Mouse (Mus musculus): ENCODE measurements at regions not wholly inside any gene's neighbourhood (a gene's known extent, or its start where the extent isn't known, plus 50 kb on each side); places are given as distances from the start of the nearest gene placed in this dataset.
A peak's percentile ranks its signal among the peaks of the same experiment; 100 is the strongest.

DNA sequence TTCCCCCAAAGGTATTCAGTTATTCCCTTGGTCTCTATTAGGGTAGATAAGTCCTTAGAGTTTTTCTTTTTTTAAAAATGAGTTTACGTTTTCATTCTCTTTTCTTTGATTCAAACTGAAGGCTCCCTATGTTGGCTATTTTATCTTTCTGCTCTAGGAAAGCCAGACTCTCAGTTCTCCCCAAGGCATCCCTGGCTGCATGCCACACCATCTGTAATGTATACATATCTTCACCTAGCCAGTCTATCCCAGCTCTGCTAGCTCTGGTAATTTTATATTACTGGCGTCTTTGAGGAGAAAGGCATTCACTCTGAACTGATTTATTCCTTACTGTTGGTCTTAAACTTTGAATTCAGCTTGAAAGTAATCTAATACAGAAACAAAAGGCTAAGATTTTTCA lies 65.2 kb upstream of the Cabcoco1 start:
- no peak overlapping the region for H3K27ac ChIP-seq (ENCODE audit: low read depth, low read length)
- ATAC-seq, result no peak
- no peak overlapping the region for H3K9ac ChIP-seq (ENCODE audit: low read depth, low read length)
- no peaks in the 10 kb centered on the region for H3K27me3 ChIP-seq (replicated peaks; ENCODE audit: control insufficient read depth, insufficient read depth, low read length)
- WGBS, result 61% methylated on average over 2 of the region's 2 CpGs
- H3K4me1 ChIP-seq (replicated peaks; ENCODE audit: control insufficient read depth, insufficient read depth, low read length), result no peaks in the 10 kb centered on the region
- no peaks in the 10 kb centered on the region for H3K36me3 ChIP-seq (ENCODE audit: control insufficient read depth, insufficient read depth)
- no peak for TF ChIP-seq CTCF (IDR thresholded peaks at IDR 0.05; ENCODE audit: low read depth)
- no peak overlapping the region for H3K4me2 ChIP-seq (replicated peaks; ENCODE audit: low read depth)
- H3K4me3 ChIP-seq (ENCODE audit: low read depth, low read length), result no peak overlapping the region
- no peaks in the 10 kb centered on the region for H3K9me3 ChIP-seq (ENCODE audit: control insufficient read depth)

DNA sequence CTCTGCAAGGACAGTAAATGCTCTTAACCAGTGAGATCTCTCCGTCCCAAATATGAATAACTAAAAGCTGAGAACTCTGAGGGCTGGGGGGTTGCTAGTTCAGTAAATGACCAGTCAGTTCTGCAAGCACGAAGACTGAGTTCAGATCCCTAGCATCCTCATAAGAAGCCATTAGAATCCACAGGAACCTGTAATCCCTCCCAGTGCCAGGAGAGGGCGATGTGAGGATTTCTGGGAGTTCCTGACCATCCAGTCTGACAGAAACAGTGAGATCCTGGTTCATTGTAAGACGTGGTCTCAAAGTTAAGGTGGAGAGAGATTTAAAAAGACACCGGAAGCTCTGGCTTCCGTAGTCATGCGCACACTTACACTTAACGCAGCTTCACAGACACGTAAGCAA lies 70.2 kb upstream of the Cabcoco1 start:
- no peak overlapping the region for H3K9ac ChIP-seq (ENCODE audit: low read depth, low read length)
- H3K4me3 ChIP-seq (ENCODE audit: low read depth, low read length), result no peak overlapping the region
- no peak overlapping the region for H3K27ac ChIP-seq (ENCODE audit: low read depth, low read length)
- H3K4me2 ChIP-seq (replicated peaks; ENCODE audit: low read depth), result no peak overlapping the region
- no peaks in the 10 kb centered on the region for H3K27me3 ChIP-seq (replicated peaks; ENCODE audit: control insufficient read depth, insufficient read depth, low read length)
- no peak for ATAC-seq
- H3K9me3 ChIP-seq (ENCODE audit: control insufficient read depth), result no peaks in the 10 kb centered on the region
- TF ChIP-seq CTCF (IDR thresholded peaks at IDR 0.05; ENCODE audit: low read depth), result peak; percentile 50
- no peaks in the 10 kb centered on the region for H3K36me3 ChIP-seq (ENCODE audit: control insufficient read depth, insufficient read depth)
- WGBS, result 82% methylated on average over 9 of the region's 9 CpGs
- H3K4me1 ChIP-seq (replicated peaks; ENCODE audit: control insufficient read depth, insufficient read depth, low read length), result no peaks in the 10 kb centered on the region

DNA sequence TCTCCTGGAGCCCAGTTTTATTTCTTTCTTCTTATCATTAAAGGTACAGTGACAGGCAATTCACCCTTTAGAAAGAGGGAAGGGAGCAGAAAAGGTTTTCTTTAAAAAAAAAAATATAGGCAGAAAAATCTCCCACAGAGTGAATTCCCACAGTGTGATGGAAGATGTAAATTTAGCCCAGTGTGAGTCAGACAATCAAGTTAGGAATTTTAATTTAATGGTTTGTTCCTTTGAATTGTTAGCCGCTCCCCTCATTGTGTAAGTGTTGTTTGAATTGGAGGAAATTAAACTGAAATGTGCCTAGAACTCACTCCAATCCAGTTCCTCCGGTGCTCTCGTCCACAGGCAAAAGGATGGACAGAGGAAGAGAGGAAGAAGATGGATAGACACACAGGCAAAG lies 71.0 kb upstream of the Cabcoco1 start:
- Histone ChIP-seq H3K27ac (ENCODE audit: low read depth, low read length) (no peak overlapping the region), H3K4me3 (ENCODE audit: low read depth, low read length) (no peak overlapping the region), H3K9ac (ENCODE audit: low read depth, low read length) (no peak overlapping the region), H3K36me3 (ENCODE audit: control insufficient read depth, insufficient read depth) (no peaks in the 10 kb centered on the region), H3K4me1 (replicated peaks; ENCODE audit: control insufficient read depth, insufficient read depth, low read length) (no peaks in the 10 kb centered on the region), H3K27me3 (replicated peaks; ENCODE audit: control insufficient read depth, insufficient read depth, low read length) (no peaks in the 10 kb centered on the region), H3K4me2 (replicated peaks; ENCODE audit: low read depth) (no peak overlapping the region), H3K9me3 (ENCODE audit: control insufficient read depth) (no peaks in the 10 kb centered on the region)
- WGBS, result 84% methylated on average over 3 of the region's 3 CpGs
- no peak for TF ChIP-seq CTCF (IDR thresholded peaks at IDR 0.05; ENCODE audit: low read depth)
- no peak for ATAC-seq

DNA sequence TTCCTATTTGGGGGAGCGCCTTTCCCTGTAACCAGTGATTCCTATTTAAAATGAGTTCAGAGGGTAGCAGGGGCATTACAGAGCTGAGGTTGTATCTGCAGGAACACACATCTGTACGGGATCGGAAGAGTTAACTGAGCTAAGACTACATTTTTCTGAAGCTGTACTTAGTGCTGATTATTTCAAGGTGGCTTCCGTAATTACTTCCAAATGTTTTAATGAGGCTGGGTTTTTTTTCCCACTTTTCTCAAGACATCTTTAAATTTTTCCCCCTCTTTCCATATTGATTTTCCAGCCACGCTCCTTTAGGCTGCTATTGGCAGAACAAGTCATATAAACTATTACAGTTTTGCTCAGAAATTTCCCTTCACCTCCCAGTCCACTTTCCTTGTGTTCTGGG lies 82.1 kb upstream of the Cabcoco1 start:
- TF ChIP-seq CTCF (IDR thresholded peaks at IDR 0.05; ENCODE audit: low read depth), result no peak
- 93% methylated on average over 5 of the region's 5 CpGs for WGBS

DNA sequence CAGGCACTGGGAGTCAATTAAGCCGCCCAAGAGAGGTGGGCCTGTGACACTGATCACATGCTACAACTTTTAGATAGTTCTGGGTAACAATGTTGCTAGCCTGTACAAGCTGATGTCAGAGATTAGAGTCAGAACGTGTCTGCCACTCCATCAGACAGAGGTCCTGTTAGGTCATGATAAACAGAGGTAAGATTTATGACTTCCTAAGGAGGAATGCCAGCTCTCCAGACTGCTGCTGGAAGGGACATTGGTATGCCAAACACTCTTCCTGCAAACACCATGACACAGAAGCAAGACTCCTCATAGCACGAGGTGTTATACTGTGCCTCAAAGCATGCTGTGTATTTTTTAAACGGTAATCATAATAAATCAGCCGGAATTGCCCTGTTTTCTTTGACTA lies 83.6 kb upstream of the Cabcoco1 start:
- Histone ChIP-seq H3K36me3 (ENCODE audit: control insufficient read depth, insufficient read depth) (no peaks in the 10 kb centered on the region), H3K27ac (ENCODE audit: low read depth, low read length) (no peak overlapping the region), H3K9ac (ENCODE audit: low read depth, low read length) (no peak overlapping the region), H3K4me3 (ENCODE audit: low read depth, low read length) (no peak overlapping the region), H3K9me3 (ENCODE audit: control insufficient read depth) (no peaks in the 10 kb centered on the region), H3K4me2 (replicated peaks; ENCODE audit: low read depth) (no peak overlapping the region), H3K4me1 (replicated peaks; ENCODE audit: control insufficient read depth, insufficient read depth, low read length) (no peaks in the 10 kb centered on the region), H3K27me3 (replicated peaks; ENCODE audit: control insufficient read depth, insufficient read depth, low read length) (no peaks in the 10 kb centered on the region)
- 27% methylated on average over 5 of the region's 5 CpGs for WGBS
- no peak for TF ChIP-seq CTCF (IDR thresholded peaks at IDR 0.05; ENCODE audit: low read depth)
- no peak for ATAC-seq

More for the DNA sequence above, 82.1 kb upstream of the Cabcoco1 start:
- ATAC-seq, result no peak
- Histone ChIP-seq H3K4me3 (ENCODE audit: low read depth, low read length) (no peak overlapping the region), H3K4me2 (replicated peaks; ENCODE audit: low read depth) (no peak overlapping the region), H3K36me3 (ENCODE audit: control insufficient read depth, insufficient read depth) (no peaks in the 10 kb centered on the region), H3K9me3 (ENCODE audit: control insufficient read depth) (no peaks in the 10 kb centered on the region), H3K4me1 (replicated peaks; ENCODE audit: control insufficient read depth, insufficient read depth, low read length) (no peaks in the 10 kb centered on the region), H3K9ac (ENCODE audit: low read depth, low read length) (no peak overlapping the region), H3K27ac (ENCODE audit: low read depth, low read length) (no peak overlapping the region), H3K27me3 (replicated peaks; ENCODE audit: control insufficient read depth, insufficient read depth, low read length) (no peaks in the 10 kb centered on the region)

DNA sequence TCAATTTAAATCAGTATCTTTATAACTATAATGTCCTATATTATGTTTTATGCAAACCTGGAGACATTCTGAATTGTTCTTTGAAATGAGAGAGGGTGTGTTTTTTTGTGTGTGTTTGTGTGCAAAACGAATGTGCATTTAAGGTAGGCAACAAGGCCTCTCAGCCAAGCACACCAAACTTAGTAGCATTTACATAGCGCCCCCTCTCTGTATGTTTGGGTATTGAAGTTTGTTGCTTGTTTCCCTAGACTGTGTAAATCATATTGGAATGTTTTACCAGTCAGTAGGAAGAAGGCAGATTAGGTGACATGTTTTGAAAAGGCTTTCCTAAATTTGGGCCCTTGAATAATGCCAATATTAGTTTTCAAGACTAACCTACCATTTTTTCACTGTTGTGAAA lies 84.1 kb upstream of the Cabcoco1 start:
- H3K4me1 ChIP-seq (replicated peaks; ENCODE audit: control insufficient read depth, insufficient read depth, low read length), result no peaks in the 10 kb centered on the region
- no peaks in the 10 kb centered on the region for H3K9me3 ChIP-seq (ENCODE audit: control insufficient read depth)
- 35% methylated on average over 2 of the region's 2 CpGs for WGBS
- no peaks in the 10 kb centered on the region for H3K27me3 ChIP-seq (replicated peaks; ENCODE audit: control insufficient read depth, insufficient read depth, low read length)
- TF ChIP-seq CTCF (IDR thresholded peaks at IDR 0.05; ENCODE audit: low read depth), result peak; percentile 54
- H3K4me3 ChIP-seq (ENCODE audit: low read depth, low read length), result no peak overlapping the region
- no peaks in the 10 kb centered on the region for H3K36me3 ChIP-seq (ENCODE audit: control insufficient read depth, insufficient read depth)
- ATAC-seq, result no peak
- no peak overlapping the region for H3K9ac ChIP-seq (ENCODE audit: low read depth, low read length)
- H3K27ac ChIP-seq (ENCODE audit: low read depth, low read length), result no peak overlapping the region
- H3K4me2 ChIP-seq (replicated peaks; ENCODE audit: low read depth), result no peak overlapping the region

DNA sequence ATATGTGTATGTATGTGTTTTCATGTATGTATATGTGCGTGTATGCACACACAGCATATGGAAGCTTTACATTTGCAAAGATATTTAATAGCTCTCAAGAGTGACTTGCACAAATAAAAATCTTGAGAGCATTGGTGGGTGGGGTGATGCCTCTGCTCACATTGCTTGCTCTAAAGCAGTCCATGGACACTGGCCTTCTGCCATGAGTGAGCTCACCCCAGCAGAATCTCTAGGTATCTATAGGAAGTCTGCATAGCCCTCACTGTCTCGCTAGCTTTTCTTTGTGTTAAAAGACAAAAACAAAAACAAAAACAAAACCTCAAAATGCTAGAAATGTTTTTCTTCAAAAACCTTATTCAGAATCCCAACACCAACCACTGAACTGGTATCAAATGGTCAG lies 87.8 kb upstream of the Cabcoco1 start:
- H3K36me3 ChIP-seq (ENCODE audit: control insufficient read depth, insufficient read depth), result no peaks in the 10 kb centered on the region
- H3K4me1 ChIP-seq (replicated peaks; ENCODE audit: control insufficient read depth, insufficient read depth, low read length), result no peaks in the 10 kb centered on the region
- no peak for ATAC-seq
- no peak overlapping the region for H3K9ac ChIP-seq (ENCODE audit: low read depth, low read length)
- H3K27me3 ChIP-seq (replicated peaks; ENCODE audit: control insufficient read depth, insufficient read depth, low read length), result no peaks in the 10 kb centered on the region
- no peak for TF ChIP-seq CTCF (IDR thresholded peaks at IDR 0.05; ENCODE audit: low read depth)
- H3K9me3 ChIP-seq (ENCODE audit: control insufficient read depth), result no peaks in the 10 kb centered on the region
- H3K4me3 ChIP-seq (ENCODE audit: low read depth, low read length), result no peak overlapping the region
- H3K4me2 ChIP-seq (replicated peaks; ENCODE audit: low read depth), result no peak overlapping the region
- WGBS, result 85% methylated on average over 2 of the region's 2 CpGs
- no peak overlapping the region for H3K27ac ChIP-seq (ENCODE audit: low read depth, low read length)
